Mouse (Mus musculus) lung, embryonic 14.5 days (tissue): ENCODE data around the gene Mapkapk3. TPM values are rescaled to one million over a fixed set of nuclear protein-coding genes. Genes with fewer than 3 reads are reported as not detected.

ENCODE experiments used
- ATAC-seq: fragments of 200-750 bp; cut with Nextera tagmentation; 2 replicates; pipeline ENCODE4 v1.8.0; 2017; ENCODE audit warnings: mild to moderate bottlenecking, moderate TSS enrichment, moderate library complexity; ENCODE audit not compliant: insufficient read depth
- DNase-seq: peaks from one replicate; pipeline ENCODE4 v3.0.0-alpha.2; 2015
- H3K27ac ChIP-seq: fragments of 300-500 bp; sonication (generic); 2 replicates; pipeline ENCODE4 v1.5.1; 2014; ENCODE audit warnings: low read depth, mild to moderate bottlenecking, moderate library complexity
- H3K27me3 ChIP-seq: fragments of 300-500 bp; sonication (generic); 2 replicates; pipeline ENCODE4 v1.6.1; 2014; ENCODE audit warnings: low read length, control low read depth; ENCODE audit not compliant: insufficient read depth
- H3K36me3 ChIP-seq: fragments of 300-500 bp; sonication (generic); 2 replicates; pipeline ENCODE4 v1.6.1; 2014; ENCODE audit warnings: control low read depth; ENCODE audit not compliant: insufficient read depth
- H3K4me1 ChIP-seq: fragments of 300-500 bp; sonication (generic); 2 replicates; pipeline ENCODE4 v1.6.1; 2014; ENCODE audit warnings: antibody characterized with exemption, control low read depth; ENCODE audit not compliant: insufficient read depth
- H3K4me2 ChIP-seq: fragments of 300-500 bp; sonication (generic); 2 replicates; pipeline ENCODE4 v1.6.1; 2014; ENCODE audit warnings: mild to moderate bottlenecking
- H3K4me3 ChIP-seq: fragments of 300-500 bp; sonication (generic); 2 replicates; pipeline ENCODE4 v1.5.1; 2014; ENCODE audit warnings: low read depth, low read length
- H3K9ac ChIP-seq: fragments of 300-500 bp; sonication (generic); 2 replicates; pipeline ENCODE4 v1.6.1; 2014
- H3K9me3 ChIP-seq: fragments of 300-500 bp; sonication (generic); 2 replicates; pipeline ENCODE4 v1.6.1; 2016; ENCODE audit warnings: low read depth, low read length, control low read depth
- CTCF ChIP-seq: IDR thresholded peaks from 2 replicates; pipeline ENCODE4 v1.5.1; 2016; ENCODE audit warnings: antibody characterized with exemption, low read depth
- WGBS: fragments of 180-500 bp; shearing (Covaris S2); extraction: QIAGEN DNeasy Blood & Tissue Kit; methylation state at CpG from one replicate; pipeline ENCODE4 v1.1.7; 2014; 5-methylcytosine and 5-hydroxymethylcytosine counted together
- microRNA-seq: library from miRNA; unstranded; fragments of <30 nt; microRNA quantifications from one replicate; pipeline ENCODE4, GENCODE M21; 2016; ENCODE audit warnings: borderline number of aligned reads
- polyA plus RNA-seq: library from polyadenylated mRNA; unstranded; fragments of >200 nt; fragmentation: Nextera tagmentation; extraction: Ambion mirVana; gene quantifications from 2 replicates; pipeline ENCODE4 v1.2.1, GENCODE M21; 2014

Gene Mapkapk3
- polyA plus RNA-seq, 1 experiment from 2014 or later, result 8.3 TPM

GRCm38 (mm10) chr9:107245311-107245710, 44.4 kb downstream of the Mapkapk3 start:
- H3K27ac ChIP-seq, result no peak overlapping the region
- no peak overlapping the region for H3K4me3 ChIP-seq
- H3K4me1 ChIP-seq, result no peaks in the 10 kb centered on the region
- ATAC-seq (no peak), DNase-seq (no peak)
- no peak overlapping the region for H3K4me2 ChIP-seq
- no peaks in the 10 kb centered on the region for H3K36me3 ChIP-seq
- H3K9ac ChIP-seq, result no peak overlapping the region
- no peaks in the 10 kb centered on the region for H3K9me3 ChIP-seq
- no peaks in the 10 kb centered on the region for H3K27me3 ChIP-seq
- no peak for TF ChIP-seq CTCF
- WGBS, result 82% methylated on average over 4 of the region's 4 CpGs

GRCm38 (mm10) chr9:107236151-107236550, 53.5 kb downstream of the Mapkapk3 start:
- ATAC-seq (no peak), DNase-seq (no peak)
- Histone ChIP-seq H3K9ac (no peak overlapping the region), H3K36me3 (no peaks in the 10 kb centered on the region), H3K4me2 (no peak overlapping the region), H3K27me3 (peaks cover 78% of the 10 kb centered on the region), H3K9me3 (no peaks in the 10 kb centered on the region), H3K4me1 (0 out of 2 replicates have a peak, but pooled peaks cover 2% of the 10 kb centered on the region), H3K27ac (no peak overlapping the region), H3K4me3 (no peak overlapping the region)
- TF ChIP-seq CTCF, result no peak
- WGBS, result 63% methylated on average over 5 of the region's 5 CpGs

DNA sequence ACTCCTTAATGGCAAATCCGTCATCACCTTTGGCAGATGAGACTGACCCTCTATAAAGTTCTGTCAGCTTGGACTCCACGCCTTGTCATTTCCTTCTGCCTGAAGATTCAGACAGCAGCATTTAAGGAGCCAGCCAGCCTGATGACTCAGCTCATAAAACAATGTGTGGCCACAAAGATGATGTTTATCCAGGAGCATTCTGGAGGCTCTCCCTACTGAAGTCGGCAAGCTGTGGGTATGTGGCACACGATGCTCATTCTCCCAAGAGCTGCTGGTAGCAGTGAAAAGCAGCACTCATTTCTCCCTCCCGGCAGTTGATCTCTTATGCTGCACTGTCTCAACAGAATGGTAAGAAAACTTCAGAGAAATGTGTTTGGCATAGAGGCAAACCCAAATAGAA, 54.4 kb downstream of the Mapkapk3 start:
- no peaks in the 10 kb centered on the region for H3K36me3 ChIP-seq
- whole genome bisulfite sequencing, result 49% methylated on average over 5 of the region's 5 CpGs
- H3K9me3 ChIP-seq, result no peaks in the 10 kb centered on the region
- no peak overlapping the region for H3K4me2 ChIP-seq
- TF ChIP-seq CTCF, result no peak
- no peak for ATAC-seq
- peaks cover 85% of the 10 kb centered on the region for H3K27me3 ChIP-seq
- H3K4me3 ChIP-seq, result no peak overlapping the region
- DNase-seq, result no peak
- 0 out of 2 replicates have a peak, but pooled peaks cover 3% of the 10 kb centered on the region for H3K4me1 ChIP-seq
- H3K9ac ChIP-seq, result no peak overlapping the region
- no peak overlapping the region for H3K27ac ChIP-seq

DNA sequence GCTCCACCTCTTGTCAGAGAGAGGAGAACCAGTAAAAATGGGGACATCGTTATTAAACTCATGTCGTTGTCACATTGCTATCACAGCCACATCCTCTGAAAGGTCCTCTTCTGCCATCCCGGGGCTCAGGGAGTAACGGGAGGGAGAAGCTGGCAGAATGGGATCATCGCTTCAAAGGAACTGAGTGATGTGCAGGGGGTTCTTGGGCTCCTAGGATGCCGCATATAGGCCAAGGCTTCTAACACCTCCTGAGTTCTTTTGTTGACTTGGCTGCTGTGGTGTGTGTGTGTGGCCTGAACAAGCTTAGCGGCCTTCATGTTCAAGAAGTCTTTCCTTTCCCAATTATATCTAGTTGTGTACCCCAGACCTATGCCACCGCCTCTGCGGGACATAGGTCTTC, 57.5 kb downstream of the Mapkapk3 start:
- Histone ChIP-seq H3K4me3 (peak overlapping the region; percentile 48), H3K9me3 (no peaks in the 10 kb centered on the region), H3K4me1 (0 out of 2 replicates have a peak, but pooled peaks cover 3% of the 10 kb centered on the region), H3K4me2 (peak overlapping the region; percentile 95), H3K36me3 (no peaks in the 10 kb centered on the region), H3K27ac (no peak overlapping the region), H3K27me3 (peaks cover 92% of the 10 kb centered on the region), H3K9ac (no peak overlapping the region)
- ATAC-seq (no peak), DNase-seq (peak; percentile 7)
- no peak for TF ChIP-seq CTCF
- 22% methylated on average over 9 of the region's 9 CpGs for WGBS

- Histone ChIP-seq H3K9me3 (no peaks in the 10 kb centered on the region), H3K27ac (no peak within 1 kb of the TSS), H3K4me1 (0 out of 2 replicates have a peak, but pooled peaks cover 3% of the 10 kb centered on the region), H3K36me3 (no peaks in the 10 kb centered on the region), H3K4me3 (peak within 1 kb of the TSS; percentile 48), H3K4me2 (peak within 1 kb of the TSS; percentile 95), H3K9ac (peak within 1 kb of the TSS; percentile 42), H3K27me3 (peaks cover 92% of the 10 kb centered on the region)
- ATAC-seq (peak; percentile 86), DNase-seq (peak; percentile 83)
- under 1% methylated on average over 78 of the region's 87 CpGs for WGBS
- TF ChIP-seq CTCF, result no peak
These were observed 58.0 kb downstream of the Mapkapk3 start, which contains the start of gene Dock3 for GRCm38 (mm10) chr9:107231539-107232139. Gene Dock3 (minus strand): TSS chr9:107231909.

GRCm38 (mm10) chr9:107230991-107231538, 58.6 kb downstream of the Mapkapk3 start:
- no peak for DNase-seq
- peaks cover 87% of the 10 kb centered on the region for H3K27me3 ChIP-seq
- H3K4me3 ChIP-seq, result peak overlapping the region; percentile 48
- no peaks in the 10 kb centered on the region for H3K36me3 ChIP-seq
- peak overlapping the region; percentile 95 for H3K4me2 ChIP-seq
- no peaks in the 10 kb centered on the region for H3K9me3 ChIP-seq
- WGBS, result 3% methylated on average over 20 of the region's 50 CpGs
- peak; percentile 70 for ATAC-seq
- TF ChIP-seq CTCF, result no peak
- 0 out of 2 replicates have a peak, but pooled peaks cover 3% of the 10 kb centered on the region for H3K4me1 ChIP-seq
- peak overlapping the region; percentile 42 for H3K9ac ChIP-seq
- H3K27ac ChIP-seq, result no peak overlapping the region

- ATAC-seq, result no peak
- Histone ChIP-seq H3K9ac (no peak overlapping the region), H3K4me1 (no peaks in the 10 kb centered on the region), H3K4me3 (no peak overlapping the region), H3K4me2 (no peak overlapping the region), H3K27ac (no peak overlapping the region), H3K9me3 (no peaks in the 10 kb centered on the region), H3K27me3 (peaks cover 31% of the 10 kb centered on the region), H3K36me3 (no peaks in the 10 kb centered on the region)
- DNase-seq, result no peak
- TF ChIP-seq CTCF, result no peak
- 73% methylated on average over 1 of the region's 1 CpGs for WGBS
These were observed 65.1 kb downstream of the Mapkapk3 start for GRCm38 (mm10) chr9:107224597-107224996.

Small RNA genes lying within 50 kb of the gene (microRNA-seq; reads per million reads assigned to microRNA genes)
- not detected for gene Gm22238

Other genes starting within 250 kb of the Mapkapk3 start
- gene Dock3, start 58.0 kb downstream of the Mapkapk3 start, polyA plus RNA-seq, result 0.23 and 0.25 TPM in 2 replicates
- 8.5 and 9.2 TPM in 2 replicates for gene Cish, start 6.1 kb upstream of the Mapkapk3 start, polyA plus RNA-seq
- gene Hemk1, start 48.5 kb upstream of the Mapkapk3 start, polyA plus RNA-seq, result 9.8 and 11.3 TPM in 2 replicates
- gene 6430571L13Rik, start 50.7 kb upstream of the Mapkapk3 start, polyA plus RNA-seq, result 0.27 and 0.28 TPM in 2 replicates
- 0.18 TPM in 1 of 2 replicates, not detected in the other for gene Cacna2d2, start 109.7 kb upstream of the Mapkapk3 start, polyA plus RNA-seq
- 42.1 and 45.3 TPM in 2 replicates for gene Tmem115, start 244.1 kb upstream of the Mapkapk3 start, polyA plus RNA-seq